Mouse (Mus musculus): ENCODE results near the gene Setd1b. TPM values are rescaled to one million over a fixed set of nuclear protein-coding genes. Genes with fewer than 3 reads are reported as not detected.

Setd1b gene
- polyA plus RNA-seq, 1 experiment, result 14.9 TPM

DNA sequence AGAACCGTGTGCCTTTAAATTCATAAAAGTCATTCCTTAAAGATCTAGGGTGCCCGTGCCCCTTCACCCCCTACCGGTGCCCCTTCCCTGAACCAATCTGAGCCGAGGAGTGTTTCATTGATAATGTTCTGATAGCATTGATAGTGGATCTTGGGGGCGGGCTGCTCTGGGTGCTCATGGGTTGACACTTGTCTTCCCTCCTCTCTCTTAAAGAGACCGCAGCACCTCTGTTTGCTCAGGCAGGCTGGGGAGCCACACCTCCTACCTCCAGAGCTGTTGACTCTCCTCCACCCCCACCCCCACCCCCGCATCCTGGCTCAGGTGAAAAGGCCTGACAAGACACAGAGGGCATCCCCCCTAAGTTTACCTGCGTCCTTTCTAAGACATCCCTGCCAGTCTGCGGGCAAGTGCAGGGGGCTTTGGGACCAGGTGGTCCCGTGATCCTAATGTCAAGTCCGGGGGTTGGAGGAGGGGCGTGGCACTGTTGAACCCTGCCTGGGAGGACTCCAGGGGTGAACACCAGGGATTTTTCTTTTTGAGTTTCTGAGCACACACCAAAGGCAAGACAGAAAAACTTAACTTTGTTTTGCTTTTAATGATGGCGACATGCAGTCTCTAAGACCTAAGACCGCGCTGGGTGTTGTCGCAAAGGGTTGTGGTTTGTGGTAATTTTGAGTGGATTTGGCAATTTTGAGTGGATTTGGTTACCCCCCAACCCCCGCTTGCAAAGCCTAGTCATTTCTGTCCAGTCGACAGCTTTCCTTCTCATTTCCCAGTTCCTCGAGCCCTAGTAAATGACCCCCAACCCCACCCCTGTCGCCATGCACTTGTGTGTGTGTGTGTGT, 3.0 kb downstream of the Setd1b start:
- 33% methylated on average over 20 of the region's 20 CpGs for WGBS
- Histone ChIP-seq H3K27ac (ENCODE audit: insufficient read depth, low read length) (no peak overlapping the region), H3K4me3 (replicated peaks; ENCODE audit: insufficient read depth, low read depth, low read length) (peak overlapping the region; percentile 64), H3K4me1 (ENCODE audit: control insufficient read depth, insufficient read depth, low read length) (peaks cover 26% of the 10 kb centered on the region), H3K27me3 (ENCODE audit: control insufficient read depth, insufficient read depth, low read length) (no peaks in the 10 kb centered on the region)
- TF ChIP-seq CTCF (IDR thresholded peaks at IDR 0.05; ENCODE audit: borderline replicate concordance, insufficient read depth, low read depth, low read length), result no peak
- no peak for TF ChIP-seq POLR2A (IDR thresholded peaks at IDR 0.05; ENCODE audit: borderline replicate concordance, insufficient read depth, low read length)
- peak in 1 of 2 experiments; percentile 35 for DNase-seq

DNA sequence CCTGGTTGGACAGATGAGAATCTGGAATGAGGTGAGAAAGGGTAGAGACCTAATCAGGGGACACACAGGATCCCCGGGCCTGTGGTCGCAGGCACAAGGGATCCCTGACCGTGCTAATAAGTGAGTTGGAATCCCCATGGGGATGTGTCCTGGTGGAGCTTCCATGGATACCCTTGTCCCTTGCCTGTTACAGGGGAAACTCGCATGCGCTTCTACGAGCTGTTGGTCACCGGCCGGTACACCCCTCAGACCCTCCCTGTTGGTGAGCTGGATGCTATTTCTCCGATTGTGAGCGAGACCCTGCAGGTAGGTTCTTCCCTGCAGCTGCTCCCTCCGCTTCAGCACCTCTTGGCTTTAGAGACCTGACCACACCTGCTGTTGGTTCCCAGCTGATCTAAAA, 4.4 kb downstream of the Setd1b start:
- WGBS, result 75% methylated on average over 11 of the region's 11 CpGs
- no peaks in the 10 kb centered on the region for H3K27me3 ChIP-seq (ENCODE audit: control insufficient read depth, insufficient read depth, low read length)
- H3K4me3 ChIP-seq (replicated peaks; ENCODE audit: insufficient read depth, low read depth, low read length), result no peak overlapping the region
- H3K4me1 ChIP-seq (ENCODE audit: control insufficient read depth, insufficient read depth, low read length), result peaks cover 26% of the 10 kb centered on the region
- no peak overlapping the region for H3K27ac ChIP-seq (ENCODE audit: insufficient read depth, low read length)
- TF ChIP-seq CTCF (IDR thresholded peaks at IDR 0.05; ENCODE audit: borderline replicate concordance, insufficient read depth, low read depth, low read length) (no peak), POLR2A (IDR thresholded peaks at IDR 0.05; ENCODE audit: borderline replicate concordance, insufficient read depth, low read length) (no peak)
- no peak for DNase-seq

DNA sequence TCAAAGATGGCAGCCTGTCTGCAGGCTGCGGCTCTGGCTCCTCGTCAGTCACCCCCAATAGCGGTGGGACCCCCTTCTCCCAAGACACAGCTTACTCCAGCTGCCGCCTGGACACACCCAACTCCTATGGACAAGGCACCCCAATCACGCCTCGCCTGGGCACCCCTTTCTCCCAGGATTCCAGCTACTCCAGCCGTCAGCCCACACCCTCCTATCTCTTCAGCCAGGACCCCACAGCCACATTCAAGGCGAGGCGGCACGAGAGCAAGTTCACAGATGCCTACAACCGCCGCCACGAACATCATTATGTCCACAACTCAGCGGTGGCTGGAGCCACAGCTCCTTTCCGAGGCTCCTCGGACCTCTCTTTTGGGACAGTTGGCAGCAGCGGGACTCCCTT, 5.6 kb downstream of the Setd1b start:
- peaks cover 26% of the 10 kb centered on the region for H3K4me1 ChIP-seq (ENCODE audit: control insufficient read depth, insufficient read depth, low read length)
- no peaks in the 10 kb centered on the region for H3K27me3 ChIP-seq (ENCODE audit: control insufficient read depth, insufficient read depth, low read length)
- peak in 1 of 2 experiments; percentile 42 for DNase-seq
- H3K27ac ChIP-seq (ENCODE audit: insufficient read depth, low read length), result no peak overlapping the region
- H3K4me3 ChIP-seq (replicated peaks; ENCODE audit: insufficient read depth, low read depth, low read length), result no peak overlapping the region
- TF ChIP-seq POLR2A (IDR thresholded peaks at IDR 0.05; ENCODE audit: borderline replicate concordance, insufficient read depth, low read length), result no peak
- no peak for TF ChIP-seq CTCF (IDR thresholded peaks at IDR 0.05; ENCODE audit: borderline replicate concordance, insufficient read depth, low read depth, low read length)
- 47% methylated on average over 17 of the region's 17 CpGs for WGBS

DNA sequence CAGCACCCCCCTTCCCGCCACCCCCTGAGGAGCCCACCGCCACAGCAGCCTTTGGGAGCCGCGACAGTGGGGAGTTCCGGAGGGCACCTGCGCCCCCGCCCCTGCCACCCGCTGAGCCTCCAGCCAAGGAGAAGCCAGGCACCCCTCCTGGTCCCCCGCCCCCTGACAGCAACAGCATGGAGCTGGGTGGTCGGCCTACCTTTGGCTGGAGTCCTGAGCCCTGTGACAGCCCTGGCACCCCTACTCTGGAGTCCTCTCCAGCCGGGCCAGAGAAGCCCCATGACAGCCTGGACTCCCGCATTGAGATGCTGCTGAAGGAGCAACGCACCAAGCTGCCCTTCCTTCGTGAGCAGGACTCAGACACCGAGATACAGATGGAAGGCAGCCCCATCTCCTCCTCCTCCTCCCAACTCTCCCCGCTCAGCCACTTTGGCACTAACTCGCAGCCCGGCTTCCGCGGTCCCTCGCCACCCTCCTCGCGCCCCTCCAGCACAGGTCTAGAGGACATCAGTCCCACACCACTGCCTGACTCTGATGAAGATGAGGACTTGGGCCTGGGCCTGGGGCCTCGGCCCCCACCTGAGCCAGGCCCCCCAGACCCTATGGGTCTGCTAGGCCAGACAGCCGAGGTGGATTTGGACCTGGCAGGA, 6.2 kb downstream of the Setd1b start:
- TF ChIP-seq CTCF (IDR thresholded peaks at IDR 0.05; ENCODE audit: borderline replicate concordance, insufficient read depth, low read depth, low read length), result no peak
- no peak for TF ChIP-seq POLR2A (IDR thresholded peaks at IDR 0.05; ENCODE audit: borderline replicate concordance, insufficient read depth, low read length)
- peaks cover 26% of the 10 kb centered on the region for H3K4me1 ChIP-seq (ENCODE audit: control insufficient read depth, insufficient read depth, low read length)
- no peak overlapping the region for H3K4me3 ChIP-seq (replicated peaks; ENCODE audit: insufficient read depth, low read depth, low read length)
- 16% methylated on average over 24 of the region's 25 CpGs for WGBS
- H3K27me3 ChIP-seq (ENCODE audit: control insufficient read depth, insufficient read depth, low read length), result no peaks in the 10 kb centered on the region
- peak in 1 of 2 experiments; percentile 52 for DNase-seq
- H3K27ac ChIP-seq (ENCODE audit: insufficient read depth, low read length), result peak overlapping the region; percentile 8

GRCm38 (mm10) chr5:123149451-123150400, 7.7 kb downstream of the Setd1b start:
- Histone ChIP-seq H3K27me3 (ENCODE audit: control insufficient read depth, insufficient read depth, low read length) (no peaks in the 10 kb centered on the region), H3K4me1 (ENCODE audit: control insufficient read depth, insufficient read depth, low read length) (peaks cover 26% of the 10 kb centered on the region), H3K4me3 (replicated peaks; ENCODE audit: insufficient read depth, low read depth, low read length) (peak overlapping the region; percentile 91), H3K27ac (ENCODE audit: insufficient read depth, low read length) (peak overlapping the region; percentile 31; the same call in 1 of the 2 replicates)
- 1% methylated on average over 19 of the region's 19 CpGs for whole genome bisulfite sequencing
- TF ChIP-seq POLR2A (IDR thresholded peaks at IDR 0.05; ENCODE audit: borderline replicate concordance, insufficient read depth, low read length) (no peak), CTCF (IDR thresholded peaks at IDR 0.05; ENCODE audit: borderline replicate concordance, insufficient read depth, low read depth, low read length) (peak; percentile 92)
- peak; percentile 91 for DNase-seq

DNA sequence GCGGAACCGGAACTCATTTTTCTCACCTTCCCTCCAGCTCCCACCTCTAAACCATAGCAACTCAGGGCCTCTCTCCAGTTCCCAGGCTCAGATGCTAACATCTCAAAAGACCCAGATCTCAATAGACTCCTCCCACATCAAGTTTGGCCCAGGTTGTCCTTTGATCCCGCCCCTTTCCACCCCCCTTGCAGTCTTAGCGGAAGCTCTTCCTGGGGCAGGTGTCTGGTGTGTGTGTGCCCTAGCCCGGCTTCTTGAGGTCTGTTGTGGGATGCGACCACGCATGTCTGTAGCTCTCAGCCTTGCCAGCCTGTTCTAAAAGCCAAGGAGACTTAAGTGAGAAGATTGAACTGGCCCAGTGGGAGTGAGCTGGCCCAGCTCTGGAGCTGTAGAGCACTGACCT, 8.6 kb downstream of the Setd1b start:
- WGBS, result 5% methylated on average over 7 of the region's 7 CpGs
- no peak overlapping the region for H3K27ac ChIP-seq (ENCODE audit: insufficient read depth, low read length)

DNA sequence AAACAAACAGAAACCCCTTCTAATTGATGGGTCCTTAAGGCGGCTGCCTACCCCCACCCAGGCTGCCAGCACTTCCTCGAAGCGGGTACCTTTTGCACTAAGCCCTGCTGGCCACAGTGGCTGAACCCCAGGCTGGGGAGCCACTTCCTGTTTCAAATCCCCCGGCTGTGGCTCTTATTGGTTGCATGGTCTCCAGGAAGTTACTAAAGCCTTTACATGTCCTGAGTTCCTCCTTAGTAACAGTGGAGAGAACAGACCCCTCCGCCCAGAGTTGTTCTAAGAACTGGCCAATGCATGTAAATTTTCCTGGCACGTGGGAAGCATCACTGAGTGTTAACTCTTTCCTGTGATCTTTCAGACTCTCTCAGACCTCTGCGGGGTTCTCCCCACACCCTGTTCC, 9.1 kb downstream of the Setd1b start:
- no peak for TF ChIP-seq POLR2A (IDR thresholded peaks at IDR 0.05; ENCODE audit: borderline replicate concordance, insufficient read depth, low read length)
- TF ChIP-seq CTCF (IDR thresholded peaks at IDR 0.05; ENCODE audit: borderline replicate concordance, insufficient read depth, low read depth, low read length), result no peak
- no peak for DNase-seq
- no peaks in the 10 kb centered on the region for H3K27me3 ChIP-seq (ENCODE audit: control insufficient read depth, insufficient read depth, low read length)
- H3K4me3 ChIP-seq (replicated peaks; ENCODE audit: insufficient read depth, low read depth, low read length), result peak overlapping the region; percentile 91
- peaks cover 22% of the 10 kb centered on the region for H3K4me1 ChIP-seq (ENCODE audit: control insufficient read depth, insufficient read depth, low read length)
- H3K27ac ChIP-seq (ENCODE audit: insufficient read depth, low read length), result no peak overlapping the region
- WGBS, result 5% methylated on average over 7 of the region's 7 CpGs

More for the DNA sequence above, 8.6 kb downstream of the Setd1b start:
- Histone ChIP-seq H3K4me3 (replicated peaks; ENCODE audit: insufficient read depth, low read depth, low read length) (peak overlapping the region; percentile 91), H3K4me1 (ENCODE audit: control insufficient read depth, insufficient read depth, low read length) (peaks cover 22% of the 10 kb centered on the region), H3K27me3 (ENCODE audit: control insufficient read depth, insufficient read depth, low read length) (no peaks in the 10 kb centered on the region)
- peak; percentile 45 for DNase-seq
- TF ChIP-seq CTCF (IDR thresholded peaks at IDR 0.05; ENCODE audit: borderline replicate concordance, insufficient read depth, low read depth, low read length) (no peak), POLR2A (IDR thresholded peaks at IDR 0.05; ENCODE audit: borderline replicate concordance, insufficient read depth, low read length) (no peak)

Data from cerebellum, adult 2 months (tissue).